Mouse (Mus musculus): ENCODE results near the gene Scaper.

Gene Scaper

GRCm38 (mm10) chr9:55540888-55541287, 397.0 kb downstream of the Scaper start:
- no peak for DNase-seq (ENCODE audit: extremely low read depth, low read depth, low spot score)

GRCm38 (mm10) chr9:55540391-55540770, 397.5 kb downstream of the Scaper start:
- DNase-seq (ENCODE audit: extremely low read depth, low read depth, low spot score) = no peak

- no peak for DNase-seq (ENCODE audit: extremely low read depth, low read depth, low spot score)
These were observed 398.1 kb downstream of the Scaper start for GRCm38 (mm10) chr9:55539661-55540390.

- DNase-seq (ENCODE audit: extremely low read depth, low read depth, low spot score) = no peak
These were observed 398.9 kb downstream of the Scaper start for GRCm38 (mm10) chr9:55539006-55539405.

GRCm38 (mm10) chr9:55538377-55538776, 399.5 kb downstream of the Scaper start, which contains the start of gene Isl2:
Isl2 (plus strand) TSS chr9:55538672.
- no peak for DNase-seq (ENCODE audit: extremely low read depth, low read depth, low spot score)

GRCm38 (mm10) chr9:55535907-55536306, 402.0 kb downstream of the Scaper start:
- no peak for DNase-seq (ENCODE audit: extremely low read depth, low read depth, low spot score)

GRCm38 (mm10) chr9:55525716-55526115, 412.2 kb downstream of the Scaper start:
- no peak for DNase-seq (ENCODE audit: extremely low read depth, low read depth, low spot score)

- DNase-seq (ENCODE audit: extremely low read depth, low read depth, low spot score) = peak; percentile 68
These were observed 425.8 kb downstream of the Scaper start, which contains the start of gene Etfa for GRCm38 (mm10) chr9:55512027-55512543. Etfa (minus strand) TSS chr9:55512243.

GRCm38 (mm10) chr9:55511521-55511993, 426.4 kb downstream of the Scaper start:
- no peak for DNase-seq (ENCODE audit: extremely low read depth, low read depth, low spot score)

GRCm38 (mm10) chr9:55510651-55511235, 427.2 kb downstream of the Scaper start:
- DNase-seq (ENCODE audit: extremely low read depth, low read depth, low spot score) = no peak

- DNase-seq (ENCODE audit: extremely low read depth, low read depth, low spot score) = no peak
These were observed 428.2 kb downstream of the Scaper start for GRCm38 (mm10) chr9:55509731-55510130.

- peak; percentile 30 for DNase-seq (ENCODE audit: extremely low read depth, low read depth, low spot score)
These were observed 429.2 kb downstream of the Scaper start for GRCm38 (mm10) chr9:55508701-55509100.

GRCm38 (mm10) chr9:55507922-55508321, 430.0 kb downstream of the Scaper start:
- no peak for DNase-seq (ENCODE audit: extremely low read depth, low read depth, low spot score)

All from fat pad, adult 2 months (tissue).